8 mouse cellular contexts compared by ENCODE assay signal in the genomic region with DNA sequence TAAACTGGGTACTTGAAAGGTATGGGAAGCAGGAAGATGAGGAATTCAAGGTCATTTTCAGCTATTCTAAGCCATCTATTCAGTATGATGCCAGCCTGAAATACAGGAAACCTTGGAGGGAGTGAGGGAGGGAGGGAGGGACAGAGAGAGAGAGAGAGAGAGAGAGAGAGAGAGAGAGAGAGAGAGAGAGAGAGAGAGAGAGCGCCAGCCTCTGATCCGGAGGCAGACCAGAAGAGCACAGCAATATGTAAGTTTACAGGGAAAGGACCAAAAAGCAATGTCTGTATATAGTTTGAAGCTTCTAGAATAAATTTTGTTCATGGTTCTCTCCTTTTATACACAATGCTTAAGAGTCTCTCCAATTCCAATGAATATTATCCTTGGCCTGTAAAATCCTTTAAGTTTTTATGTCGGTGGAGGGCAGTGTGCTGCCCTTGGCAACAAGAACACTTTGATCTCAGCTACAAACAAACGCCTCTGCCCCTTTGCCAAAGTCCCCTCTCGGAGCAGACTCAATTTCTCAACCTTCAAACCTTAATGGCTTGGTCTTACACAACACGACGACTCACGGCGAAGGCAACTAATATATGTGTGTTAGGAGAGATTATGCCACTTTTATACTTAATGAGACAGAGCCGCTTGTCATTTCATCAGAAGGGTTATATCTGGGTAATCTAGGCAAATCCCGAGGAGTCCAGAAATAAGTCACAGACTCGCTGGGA. TPM values are rescaled to one million over a fixed set of nuclear protein-coding genes. Genes with fewer than 3 reads are reported as not detected.
DNase-seq lines count a peak whose midpoint lies in the region; ATAC-seq lines count a peak whose summit lies in the region.

No protein-coding gene starts in this region.

- H3K4me1 ChIP-seq in lung, embryonic 15.5 days, result no peaks in the 10 kb centered on the region
- no peaks in the 10 kb centered on the region for H3K4me1 ChIP-seq in brown adipose tissue, adult 24 weeks (ENCODE audit: control insufficient read depth, insufficient read depth, insufficient read length, low read length)
- H3K4me1 ChIP-seq in limb, embryonic 11.5 days (ENCODE audit: control insufficient read depth, insufficient read depth, low read length), result no peaks in the 10 kb centered on the region
- no peaks in the 10 kb centered on the region; the same call in 1 of the 2 replicates for H3K4me1 ChIP-seq in neural tube, embryonic 13.5 days (replicated peaks)

- H3K36me3 ChIP-seq in lung, embryonic 15.5 days, result no peaks in the 10 kb centered on the region; the same call in 1 of the 2 replicates
- peaks cover 2% of the 10 kb centered on the region; the same call in 1 of the 2 replicates for H3K36me3 ChIP-seq in limb, embryonic 11.5 days (ENCODE audit: control insufficient read depth, insufficient read depth, low read length)
- H3K36me3 ChIP-seq in neural tube, embryonic 13.5 days, result no peaks in the 10 kb centered on the region

- intact Hi-C loops in gastrocnemius, postnatal 14 days (cut with DNase I; ENCODE audit: low total_unique reads), result no loop called here

- WGBS in lung, embryonic 15.5 days, result 27% methylated on average over 11 of the region's 12 CpGs
- 26% methylated on average over 12 of the region's 12 CpGs for WGBS in limb, embryonic 11.5 days
- WGBS in neural tube, embryonic 13.5 days, result 21% methylated on average over 12 of the region's 12 CpGs

- no peaks in the 10 kb centered on the region for H3K9me3 ChIP-seq in lung, embryonic 15.5 days
- H3K9me3 ChIP-seq in limb, embryonic 11.5 days (ENCODE audit: control insufficient read depth, low read length), result no peaks in the 10 kb centered on the region
- H3K9me3 ChIP-seq in neural tube, embryonic 13.5 days, result no peaks in the 10 kb centered on the region

- H3K27me3 ChIP-seq in lung, embryonic 15.5 days, result no peaks in the 10 kb centered on the region
- H3K27me3 ChIP-seq in limb, embryonic 11.5 days (ENCODE audit: control insufficient read depth, insufficient read depth, low read length), result no peaks in the 10 kb centered on the region
- no peaks in the 10 kb centered on the region for H3K27me3 ChIP-seq in neural tube, embryonic 13.5 days

- H3K27ac ChIP-seq in lung, embryonic 15.5 days, result 0 out of 2 replicates have a peak overlapping the region, but pooled peaks have one; percentile 24
- H3K27ac ChIP-seq in brown adipose tissue, adult 24 weeks (replicated peaks; ENCODE audit: low read depth, low read length), result peak overlapping the region; percentile 70
- H3K27ac ChIP-seq in limb, embryonic 11.5 days (replicated peaks; ENCODE audit: low read depth, low read length), result no peak overlapping the region
- no peak overlapping the region for H3K27ac ChIP-seq in neural tube, embryonic 13.5 days (replicated peaks)

- peak overlapping the region; percentile 59 for H3K4me3 ChIP-seq in lung, embryonic 15.5 days
- peak overlapping the region; percentile 94 for H3K4me3 ChIP-seq in brown adipose tissue, adult 24 weeks (ENCODE audit: insufficient read depth, low read depth, low read length)
- H3K4me3 ChIP-seq in limb, embryonic 11.5 days (ENCODE audit: low read depth, low read length), result peak overlapping the region; percentile 47
- H3K4me3 ChIP-seq in neural tube, embryonic 13.5 days, result peak overlapping the region; percentile 50

- no peak for ATAC-seq in lung, embryonic 15.5 days (ENCODE audit: borderline replicate concordance, extremely low read depth, low FRiP score, low TSS enrichment)
- no peak for ATAC-seq in limb, embryonic 11.5 days (ENCODE audit: insufficient number of reproducible peaks, low FRiP score, low TSS enrichment, low read depth)
- ATAC-seq in neural tube, embryonic 13.5 days (ENCODE audit: low read depth), result no peak

- no peak for DNase-seq in lung, adult 18-20 months
- peak; percentile 6 for DNase-seq in heart, postnatal 4 days
- peak; percentile 21 for DNase-seq in limb, embryonic 11.5 days (ENCODE audit: low spot score)
- DNase-seq in layer of hippocampus, postnatal 14 days (ENCODE audit: low spot score in 2 of 2), result no peak
- no peak for DNase-seq in gastrocnemius, postnatal 14 days

- H3K4me2 ChIP-seq in lung, embryonic 15.5 days, result peak overlapping the region; percentile 55
- peak overlapping the region; percentile 60 for H3K4me2 ChIP-seq in limb, embryonic 11.5 days (ENCODE audit: low read depth, severe bottlenecking)
- peak overlapping the region; percentile 67 for H3K4me2 ChIP-seq in neural tube, embryonic 13.5 days

- peak overlapping the region; percentile 56 for H3K9ac ChIP-seq in lung, embryonic 15.5 days
- H3K9ac ChIP-seq in limb, embryonic 11.5 days (ENCODE audit: low read length), result peak overlapping the region; percentile 53
- peak overlapping the region; percentile 70 for H3K9ac ChIP-seq in neural tube, embryonic 13.5 days

RNA-seq across cellular contexts. Expression of a gene that starts 1.1 kb away (rescaled TPM):
- polyA plus RNA-seq in lung, embryonic 15.5 days (2015; fragmentation: Nextera tagmentation; extraction: Ambion mirVana), result 75.1 and 75.2 TPM in 2 replicates
- polyA plus RNA-seq in brown adipose tissue, adult 24 weeks (2012; ENCODE audit: insufficient read depth, insufficient read length, missing spikeins), result 54.9 and 72.7 TPM in 2 replicates
- total RNA-seq in heart, postnatal 4 days (2021), result 10 to 100 TPM; 31.1 to 35.9 TPM
- 79.4 and 81.4 TPM in 2 replicates for polyA plus RNA-seq in limb, embryonic 11.5 days (2014; fragmentation: Nextera tagmentation; extraction: Ambion mirVana)
- polyA plus RNA-seq in neural tube, embryonic 13.5 days (2015; fragmentation: Nextera tagmentation; extraction: Ambion mirVana), result 48.6 and 51.6 TPM in 2 replicates
- 10 to 100 TPM; 26.7 to 28.3 TPM for total RNA-seq in layer of hippocampus, postnatal 14 days (2021)
- total RNA-seq in gastrocnemius, postnatal 14 days (2021), result 10 to 100 TPM; 14.6 to 19.1 TPM

RNA-seq across cellular contexts. Expression of a gene that starts 42.8 kb away (rescaled TPM):
- 2.2 and 2.3 TPM in 2 replicates for polyA plus RNA-seq in lung, embryonic 15.5 days (2015; fragmentation: Nextera tagmentation; extraction: Ambion mirVana)
- polyA plus RNA-seq in brown adipose tissue, adult 24 weeks (2012; ENCODE audit: insufficient read depth, insufficient read length, missing spikeins), result 0.79 and 1.4 TPM in 2 replicates
- under 1 TPM; 0.63 to 0.71 TPM for total RNA-seq in heart, postnatal 4 days (2021)
- 0.93 and 1.2 TPM in 2 replicates for polyA plus RNA-seq in limb, embryonic 11.5 days (2014; fragmentation: Nextera tagmentation; extraction: Ambion mirVana)
- polyA plus RNA-seq in neural tube, embryonic 13.5 days (2015; fragmentation: Nextera tagmentation; extraction: Ambion mirVana), result 0.94 and 1.0 TPM in 2 replicates
- 1 to 10 TPM in 1 of 2 experiments, under 1 TPM in 1; 0.90 to 1.6 TPM for total RNA-seq in layer of hippocampus, postnatal 14 days (2021)
- total RNA-seq in gastrocnemius, postnatal 14 days (2021), result under 1 TPM; 0.27 to 0.62 TPM

RNA-seq across cellular contexts. Expression of a gene that starts 44.9 kb away (rescaled TPM):
- 375 and 413 TPM in 2 replicates for polyA plus RNA-seq in lung, embryonic 15.5 days (2015; fragmentation: Nextera tagmentation; extraction: Ambion mirVana)
- 283 and 306 TPM in 2 replicates for polyA plus RNA-seq in brown adipose tissue, adult 24 weeks (2012; ENCODE audit: insufficient read depth, insufficient read length, missing spikeins)
- 100 to 1,000 TPM; 208 to 224 TPM for total RNA-seq in heart, postnatal 4 days (2021)
- polyA plus RNA-seq in limb, embryonic 11.5 days (2014; fragmentation: Nextera tagmentation; extraction: Ambion mirVana), result 425 and 470 TPM in 2 replicates
- polyA plus RNA-seq in neural tube, embryonic 13.5 days (2015; fragmentation: Nextera tagmentation; extraction: Ambion mirVana), result 191 and 228 TPM in 2 replicates
- total RNA-seq in layer of hippocampus, postnatal 14 days (2021), result 100 to 1,000 TPM; 134 to 163 TPM
- total RNA-seq in gastrocnemius, postnatal 14 days (2021), result 100 to 1,000 TPM; 195 to 198 TPM

Comparison
In these comparisons a context has a peak if more than half of its experiments do, and no peak if none do; other contexts are left out.
1. H3K27ac ChIP-seq: peak in lung, embryonic 15.5 days (single experiment) and brown adipose tissue, adult 24 weeks (single experiment); none in limb, embryonic 11.5 days (single experiment) and neural tube, embryonic 13.5 days (single experiment).
2. DNase-seq: peak in heart, postnatal 4 days (single experiment) and limb, embryonic 11.5 days (single experiment); none in lung, adult 18-20 months (0 of 2), layer of hippocampus, postnatal 14 days (0 of 2) and gastrocnemius, postnatal 14 days (single experiment).
3. Peak in every context shown above with its lines, with median percentiles within 50 percentile points of each other: H3K4me2 ChIP-seq, H3K4me3 ChIP-seq and H3K9ac ChIP-seq.